Mouse (Mus musculus): Measurements from ENCODE around the gene Abhd13.

DNA sequence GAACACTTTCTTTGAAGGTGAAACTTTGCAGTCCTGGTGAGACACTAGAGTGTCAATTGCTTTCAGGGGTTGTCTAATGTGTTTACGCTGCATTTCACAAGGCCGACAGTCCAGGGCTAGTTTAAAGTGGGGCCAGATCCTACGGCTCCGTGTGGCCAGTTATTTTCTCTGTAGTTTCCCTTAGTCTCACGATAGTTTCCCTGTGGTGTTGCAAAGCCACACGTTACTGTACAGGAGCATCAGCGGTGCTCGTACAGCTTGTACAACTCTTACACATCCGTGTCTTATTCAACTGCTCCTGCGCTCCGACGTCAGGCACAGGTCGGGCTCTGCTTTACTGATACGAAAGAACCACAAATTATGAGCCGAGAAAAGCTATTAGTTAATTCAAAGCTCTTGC is 491 bp upstream of the Abhd13 start:
- no peak for TF ChIP-seq CTCF (IDR thresholded peaks at IDR 0.05)
- TF ChIP-seq POLR2A (IDR thresholded peaks at IDR 0.05; ENCODE audit: insufficient read depth, low read depth, low read length), result no peak

All from heart, adult 2 months (tissue).